ENCODE assay signal across 24 mouse cellular contexts in genomic region chr8:103324016-103324665, GRCm38 (mm10).
"Had no signal": no experiment of that assay in that cellular context is flagged by ENCODE, and none has a peak within 500 bp of the region (broad histone marks: within the 10 kb centered on the region; RNA-seq: fewer than 3 reads in every experiment).

No protein-coding gene starts in this region.

- H3K9ac ChIP-seq: heart, embryonic 13.5 days; heart, embryonic 15.5 days; hindbrain, embryonic 13.5 days; hindbrain, embryonic 15.5 days; limb, embryonic 12.5 days; liver, embryonic 13.5 days; liver, embryonic 15.5 days; liver, postnatal 0 days had no signal

- DNase-seq: gastrocnemius, postnatal 14 days; gastrocnemius, postnatal 36 days; heart, adult 18-20 months; heart, postnatal 14 days; heart, postnatal 36 days; kidney, adult 18-20 months; kidney, adult 8-10 months; kidney, postnatal 10 days; kidney, postnatal 25 days; kidney, postnatal 4 days; liver; liver, embryonic 13.5 days; liver, postnatal 0 days had no signal

- H3K27ac ChIP-seq: heart, embryonic 13.5 days; heart, embryonic 15.5 days; hindbrain, embryonic 13.5 days; hindbrain, embryonic 15.5 days; hindbrain, postnatal 0 days; limb, embryonic 10.5 days; limb, embryonic 12.5 days; liver, embryonic 13.5 days; liver, embryonic 15.5 days had no signal

- H3K4me1 ChIP-seq: heart, embryonic 13.5 days; heart, embryonic 15.5 days; hindbrain, embryonic 13.5 days; hindbrain, embryonic 15.5 days; limb, embryonic 10.5 days; liver, embryonic 13.5 days; liver, embryonic 15.5 days had no signal

- H3K9me3 ChIP-seq: heart, embryonic 13.5 days; heart, embryonic 15.5 days; hindbrain, embryonic 13.5 days; hindbrain, embryonic 15.5 days; limb, embryonic 10.5 days; limb, embryonic 12.5 days; liver, embryonic 13.5 days; liver, embryonic 15.5 days had no signal

- H3K27me3 ChIP-seq: heart, embryonic 13.5 days; heart, embryonic 15.5 days; hindbrain, embryonic 13.5 days; hindbrain, embryonic 15.5 days; limb, embryonic 12.5 days; liver, embryonic 13.5 days; liver, embryonic 15.5 days had no signal

- H3K4me2 ChIP-seq: heart, embryonic 11.5 days; heart, embryonic 13.5 days; heart, embryonic 15.5 days; hindbrain, embryonic 13.5 days; hindbrain, embryonic 15.5 days; limb, embryonic 12.5 days; liver, embryonic 11.5 days; liver, embryonic 13.5 days; liver, embryonic 15.5 days had no signal

- H3K4me3 ChIP-seq: heart, embryonic 13.5 days; heart, embryonic 15.5 days; hindbrain, embryonic 13.5 days; hindbrain, embryonic 15.5 days; limb, embryonic 10.5 days; limb, embryonic 12.5 days; liver, embryonic 13.5 days; liver, embryonic 15.5 days had no signal

- ATAC-seq: hindbrain, postnatal 0 days; intestine, postnatal 0 days; liver, postnatal 0 days had no signal

- H3K36me3 ChIP-seq: heart, embryonic 13.5 days; heart, embryonic 15.5 days; hindbrain, embryonic 13.5 days; hindbrain, embryonic 15.5 days; limb, embryonic 10.5 days; limb, embryonic 12.5 days; liver, embryonic 13.5 days; liver, embryonic 15.5 days had no signal
